Mouse (Mus musculus): ENCODE results near the gene Kremen1.

DNA sequence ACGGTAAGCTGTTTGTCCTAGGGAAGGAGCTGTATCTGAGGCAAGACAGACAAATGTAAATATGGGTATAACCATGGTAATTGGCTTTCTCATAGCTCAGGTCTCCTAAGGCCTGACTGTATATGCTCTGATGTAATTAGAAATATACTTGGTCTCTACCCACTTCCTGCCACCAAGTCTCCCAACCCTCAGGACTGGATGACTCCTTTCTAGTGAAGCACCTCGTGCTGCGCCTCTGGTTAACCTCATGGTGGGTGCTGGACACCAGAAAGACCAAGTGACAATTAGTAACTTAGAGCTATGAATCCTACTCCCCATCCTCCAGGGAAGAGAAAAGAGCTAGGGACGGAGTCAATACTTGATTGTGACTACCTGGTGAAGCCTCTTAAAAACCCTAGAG, 42.0 kb downstream of the Kremen1 start:
- no peak for TF ChIP-seq CTCF (IDR thresholded peaks at IDR 0.05; ENCODE audit: low read depth, low read length)
- no peak for TF ChIP-seq POLR2A (IDR thresholded peaks at IDR 0.05; ENCODE audit: insufficient read depth, low read length)
- no peak for TF ChIP-seq EP300 (IDR thresholded peaks at IDR 0.05; ENCODE audit: insufficient read depth, low read depth, low read length)

Measured in ES-Bruce4 (cell line).